Mouse (Mus musculus) CH12.LX (cell line): ENCODE data around the gene Arrb1. TPM values are rescaled to one million over a fixed set of nuclear protein-coding genes. Genes with fewer than 3 reads are reported as not detected.

ENCODE experiments used
- DNase-seq: peaks from one replicate; pipeline ENCODE4 v3.0.0-alpha.2; 2013; ENCODE audit errors: extremely low read depth
- H3K27ac ChIP-seq: 2 replicates; pipeline ENCODE4 v1.5.1; 2012; ENCODE audit warnings: low read depth, mild to moderate bottlenecking, control low read depth, moderate library complexity; ENCODE audit not compliant: insufficient read depth
- H3K27me3 ChIP-seq: replicated peaks from 2 replicates; pipeline ENCODE3; 2012; ENCODE audit warnings: inconsistent platforms
- H3K36me3 ChIP-seq, 2 experiments: replicated peaks in 1 of 2; 2 replicates each; pipeline versions ENCODE3 to v1.6.1; 2012; ENCODE audit warnings: inconsistent platforms in 1 of 2, low read length in 1 of 2, mild to moderate bottlenecking in 1 of 2, mixed read lengths in 1 of 2, moderate library complexity in 1 of 2; ENCODE audit not compliant: control insufficient read depth in 1 of 2, insufficient read depth in 1 of 2
- H3K4me1 ChIP-seq, 2 experiments: 2 replicates each; pipeline ENCODE4 v1.6.1; 2012; ENCODE audit warnings: inconsistent platforms in 1 of 2, moderate library complexity in 1 of 2; ENCODE audit not compliant: insufficient read depth in 2 of 2, control insufficient read depth in 1 of 2
- H3K4me2 ChIP-seq: 2 replicates; pipeline ENCODE4 v1.6.1; 2012; ENCODE audit warnings: low read depth, mild to moderate bottlenecking, control low read depth; ENCODE audit not compliant: poor library complexity, insufficient read depth, severe bottlenecking
- H3K4me3 ChIP-seq, 3 experiments: fragments of 150-350 bp in 1 of 3; sonication (generic) in 1 of 3; replicated peaks in 1 of 3; 2 replicates each; pipeline versions ENCODE3 to v1.5.1; 2011 to 2012; ENCODE audit warnings: low read depth in 2 of 3, low read length in 2 of 3, mild to moderate bottlenecking in 2 of 3, moderate library complexity in 2 of 3, control low read depth in 1 of 3, improper control_type of control experiment in 1 of 3, inconsistent platforms in 1 of 3, mixed read lengths in 1 of 3; ENCODE audit not compliant: poor library complexity in 1 of 3
- H3K79me2 ChIP-seq: replicated peaks from 2 replicates; pipeline ENCODE4 v1.6.1; 2012; ENCODE audit warnings: mild to moderate bottlenecking, moderate library complexity; ENCODE audit not compliant: control insufficient read depth, poor library complexity, insufficient read depth, severe bottlenecking; ENCODE audit errors: extremely low read depth
- H3K9ac ChIP-seq: 2 replicates; pipeline ENCODE4 v1.6.1; 2012; ENCODE audit warnings: low read depth, mild to moderate bottlenecking, control low read depth, moderate library complexity; ENCODE audit not compliant: insufficient read depth
- H3K9me3 ChIP-seq: replicated peaks from 2 replicates; pipeline ENCODE3; 2012; ENCODE audit warnings: low read length, inconsistent platforms, mixed read lengths
- CHD1 ChIP-seq: IDR thresholded peaks from 2 replicates; pipeline ENCODE4 v1.6.1; 2012; ENCODE audit warnings: low read depth, low read length, improper control_type of control experiment, inconsistent platforms
- CHD2 ChIP-seq: IDR thresholded peaks from 2 replicates; pipeline ENCODE4 v1.6.1; 2011; ENCODE audit warnings: low read length, improper control_type of control experiment
- CTCF ChIP-seq, 2 experiments: IDR thresholded peaks in 1 of 2; conservative IDR thresholded peaks in 1 of 2; 2 replicates each; pipeline ENCODE4 v1.5.1; 2011 to 2012; ENCODE audit warnings: low read depth in 2 of 2, low read length in 2 of 2, improper control_type of control experiment in 1 of 2, inconsistent platforms in 1 of 2, mild to moderate bottlenecking in 1 of 2, moderate library complexity in 1 of 2
- E2F4 ChIP-seq: IDR thresholded peaks from 2 replicates; pipeline ENCODE4 v1.6.1; 2011; ENCODE audit warnings: low read depth, low read length, improper control_type of control experiment; ENCODE audit not compliant: insufficient replicate concordance
- EP300 ChIP-seq: IDR thresholded peaks from 2 replicates; pipeline ENCODE4 v1.6.1; 2011; ENCODE audit warnings: low read length, improper control_type of control experiment
- ETS1 ChIP-seq: conservative IDR thresholded peaks from 2 replicates; pipeline ENCODE4 v1.6.1; 2012; ENCODE audit warnings: low read depth, mild to moderate bottlenecking, inconsistent platforms, low read length, improper control_type of control experiment, moderate library complexity
- HCFC1 ChIP-seq: IDR thresholded peaks from 2 replicates; pipeline ENCODE4 v1.6.1; 2012; ENCODE audit warnings: low read depth, mild to moderate bottlenecking, inconsistent platforms, low read length, improper control_type of control experiment
- MEF2A ChIP-seq: IDR thresholded peaks from 2 replicates; pipeline ENCODE4 v1.6.1; 2014; ENCODE audit warnings: low read depth, mild to moderate bottlenecking, inconsistent platforms, low read length, improper control_type of control experiment, borderline replicate concordance
- MXI1 ChIP-seq: IDR thresholded peaks from 2 replicates; pipeline ENCODE4 v1.6.1; 2011; ENCODE audit warnings: mild to moderate bottlenecking, low read depth, low read length, improper control_type of control experiment
- POLR2A ChIP-seq: IDR thresholded peaks from 2 replicates; pipeline ENCODE4 v1.6.1; 2011; ENCODE audit warnings: low read depth, mild to moderate bottlenecking, improper control_type of control experiment, low read length
- POLR2AphosphoS2 ChIP-seq: IDR thresholded peaks from 2 replicates; pipeline ENCODE4 v1.6.1; 2011; ENCODE audit warnings: low read depth, low read length, improper control_type of control experiment
- SIN3A ChIP-seq: IDR thresholded peaks from 2 replicates; pipeline ENCODE4 v1.6.1; 2012; ENCODE audit warnings: low read length, improper control_type of control experiment, inconsistent platforms
- TBP ChIP-seq: conservative IDR thresholded peaks from 2 replicates; pipeline ENCODE4 v1.6.1; 2011; ENCODE audit warnings: low read depth, low read length, improper control_type of control experiment
- TCF12 ChIP-seq: IDR thresholded peaks from 2 replicates; pipeline ENCODE4 v1.6.1; 2014; ENCODE audit warnings: low read depth, mild to moderate bottlenecking, inconsistent platforms, low read length, improper control_type of control experiment
- UBTF ChIP-seq: IDR thresholded peaks from 2 replicates; pipeline ENCODE4 v1.6.1; 2012; ENCODE audit warnings: low read depth, mild to moderate bottlenecking, inconsistent platforms, low read length, improper control_type of control experiment, moderate library complexity
- ZC3H11A ChIP-seq: IDR thresholded peaks from 2 replicates; pipeline ENCODE4 v1.6.1; 2012; ENCODE audit warnings: low read depth, mild to moderate bottlenecking, inconsistent platforms, low read length, improper control_type of control experiment
- dilution Hi-C: fragments of 300-500 bp; cut with MboI; formaldehyde crosslinking; loops from 2 replicates; pipeline ENCODE4 v1.14.3; 2020; ENCODE audit warnings: low sequenced_read_pairs; ENCODE audit not compliant: extremely low pct_unique_long_range_greater_than_20kb, extremely low pct_ligation_motif_present
- in situ Hi-C: fragments of 300-500 bp; cut with MboI; formaldehyde crosslinking; loops from 3 replicates; pipeline ENCODE4 v1.14.3; 2019; ENCODE audit warnings: low sequenced_read_pairs, low pct_ligation_motif_present, low pct_unique_long_range_greater_than_20kb, mixed read lengths
- polyA plus RNA-seq: library from polyadenylated mRNA; unstranded; fragments of >175 nt; gene quantifications from 2 replicates; pipeline ENCODE4 v1.2.1, GENCODE M21; 2012; ENCODE audit warnings: low read depth; ENCODE audit not compliant: insufficient read length
- total RNA-seq, 2 experiments: library from RNA; depleted of rRNA; stranded (reverse); fragments of 300-350 nt in 1 of 2; fragments of >200 nt in 1 of 2; gene quantifications; 2 replicates each; pipeline ENCODE4 v1.2.3; 2012 to 2014

Arrb1 gene
- total and polyA plus RNA-seq, 3 experiments = 3.3 to 5.2 (median 4.2) TPM

DNA sequence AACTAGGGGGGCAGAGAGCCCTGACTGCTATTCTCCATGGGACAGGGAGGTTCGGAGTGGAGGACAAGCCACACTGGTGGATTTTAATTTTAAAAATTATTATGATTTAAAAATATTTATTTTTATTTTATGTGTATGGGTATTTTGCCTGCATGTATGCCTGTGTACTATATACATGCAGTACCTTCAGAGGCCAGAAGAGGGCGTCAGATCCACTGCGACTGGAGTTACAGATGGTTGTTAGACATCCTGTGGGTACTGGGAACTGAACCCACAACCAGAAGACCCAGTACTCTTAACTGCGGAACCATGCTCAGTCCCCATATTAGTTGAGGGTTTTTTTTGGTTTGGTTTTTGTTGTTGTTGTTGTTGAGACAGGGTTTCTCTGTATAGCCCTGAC lies 63.5 kb downstream of the Arrb1 start:
- DNase-seq = no peak
- Histone ChIP-seq H3K36me3 (peaks cover 0 to 19% of the 10 kb centered on the region in 2 experiments), H3K4me2 (no peak overlapping the region), H3K27ac (no peak overlapping the region), H3K9me3 (no peaks in the 10 kb centered on the region), H3K4me3 (no peak overlapping the region), H3K27me3 (no peaks in the 10 kb centered on the region)
- in situ Hi-C loops (no loop called here), dilution Hi-C loops (no loop called here)
- TF ChIP-seq MEF2A = no peak
- peak; percentile 31 to 32; a peak in 2 of 4 replicates for TF ChIP-seq CTCF (conservative IDR thresholded peaks at IDR 0.05 in 1 of 2, IDR thresholded peaks at IDR 0.05 in 1 of 2; ENCODE audit: low read depth in 2 of 2, low read length in 2 of 2)
- TF ChIP-seq, all 38 proteins: peak for 1
- H3K79me2 ChIP-seq = no peaks in the 10 kb centered on the region
- no peak overlapping the region for H3K9ac ChIP-seq
- peaks cover 0 to 8% of the 10 kb centered on the region in 2 experiments; a peak in 1 of 4 replicates for H3K4me1 ChIP-seq

DNA sequence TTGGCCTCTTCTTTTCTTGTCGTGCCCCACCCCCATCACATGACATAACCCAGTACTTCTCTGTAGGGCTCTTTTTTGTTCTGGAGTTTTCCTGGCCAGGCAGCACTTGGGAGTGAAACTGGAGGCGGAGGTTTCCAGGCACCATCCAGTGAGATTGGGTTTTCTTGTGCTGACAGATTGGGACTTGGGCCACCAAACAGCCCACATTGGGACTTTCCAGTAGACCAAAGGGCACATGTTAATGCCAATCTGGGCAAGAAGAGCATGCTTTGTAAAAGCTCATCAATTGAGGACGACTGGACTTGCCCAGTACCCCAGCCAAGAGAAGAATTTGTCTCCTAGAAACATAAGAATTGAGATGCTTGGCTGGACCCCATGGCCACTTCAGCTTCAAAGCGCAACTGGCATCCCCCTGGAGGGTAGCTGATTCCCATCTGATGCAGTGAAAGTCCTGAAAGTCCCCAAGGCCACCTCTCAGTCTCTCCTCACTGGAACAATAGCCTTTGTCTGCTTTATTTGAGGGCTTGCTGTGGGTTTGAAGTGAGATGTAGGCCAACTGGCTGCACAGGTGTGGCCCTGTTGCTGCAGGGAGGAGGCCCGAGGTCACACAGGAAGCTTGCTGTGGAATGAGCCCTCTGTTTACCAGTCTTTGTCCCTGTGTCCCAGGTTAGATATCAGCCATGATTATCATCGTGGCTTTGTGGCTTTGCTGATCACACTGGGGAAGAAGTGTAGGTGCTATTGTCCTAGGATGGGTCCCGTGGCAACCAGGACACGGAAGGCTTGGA lies 68.8 kb downstream of the Arrb1 start:
- Histone ChIP-seq H3K27me3 (no peaks in the 10 kb centered on the region), H3K4me1 (peaks cover 0 to 27% of the 10 kb centered on the region in 2 experiments; a peak in 2 of 4 replicates), H3K79me2 (no peaks in the 10 kb centered on the region), H3K36me3 (peaks cover 0 to 6% of the 10 kb centered on the region in 2 experiments), H3K4me3 (no peak overlapping the region), H3K4me2 (no peak overlapping the region), H3K9ac (no peak overlapping the region), H3K9me3 (no peaks in the 10 kb centered on the region), H3K27ac (no peak overlapping the region)
- no peak for DNase-seq
- dilution Hi-C loops (no loop called here), in situ Hi-C loops (no loop called here)
- TF ChIP-seq E2F4 (no peak), POLR2A (no peak), TBP (no peak), ETS1 (no peak), UBTF (no peak), MXI1 (no peak), HCFC1 (no peak), CHD2 (no peak), TCF12 (no peak), SIN3A (no peak), POLR2AphosphoS2 (no peak), EP300 (no peak), CHD1 (no peak), ZC3H11A (no peak)
